Mouse (Mus musculus) retina, postnatal 7 days (tissue): Measurements from ENCODE around the gene Btbd1.
A peak's percentile ranks its signal among the peaks of the same experiment; 100 is the strongest.

ENCODE experiments used
- DNase-seq: peaks from one replicate; pipeline ENCODE4 v3.0.0-alpha.2; 2012; ENCODE audit warnings: low read depth, low spot score

Gene Btbd1

GRCm38 (mm10) chr7:81829379-81829894 lies at the start of gene Btbd1:
Btbd1 (minus strand) TSS chr7:81829431.
- DNase-seq = peak; percentile 83

GRCm38 (mm10) chr7:81875372-81875771 lies 46.1 kb upstream of the Btbd1 start:
- no peak for DNase-seq

GRCm38 (mm10) chr7:81874636-81875035 lies 45.4 kb upstream of the Btbd1 start:
- DNase-seq = no peak

GRCm38 (mm10) chr7:81873807-81874206 lies 44.6 kb upstream of the Btbd1 start:
- no peak for DNase-seq

GRCm38 (mm10) chr7:81872493-81873013 lies 43.3 kb upstream of the Btbd1 start:
- DNase-seq = no peak

- peak; percentile 64 for DNase-seq
Measured at GRCm38 (mm10) chr7:81868158-81868557, 38.9 kb upstream of the Btbd1 start.

- no peak for DNase-seq
Measured at GRCm38 (mm10) chr7:81867231-81867930, 38.1 kb upstream of the Btbd1 start.

GRCm38 (mm10) chr7:81865937-81866336 lies 36.7 kb upstream of the Btbd1 start:
- no peak for DNase-seq

- no peak for DNase-seq
Measured at GRCm38 (mm10) chr7:81864552-81864951, 35.3 kb upstream of the Btbd1 start.

- DNase-seq = no peak
Measured at GRCm38 (mm10) chr7:81862587-81863583, 33.7 kb upstream of the Btbd1 start.

GRCm38 (mm10) chr7:81861921-81862320 lies 32.7 kb upstream of the Btbd1 start:
- no peak for DNase-seq

- DNase-seq = no peak
Measured at GRCm38 (mm10) chr7:81861461-81861860, 32.2 kb upstream of the Btbd1 start.

GRCm38 (mm10) chr7:81860996-81861395 lies 31.8 kb upstream of the Btbd1 start:
- no peak for DNase-seq

GRCm38 (mm10) chr7:81860071-81860470 lies 30.8 kb upstream of the Btbd1 start:
- DNase-seq = no peak

- DNase-seq = peak; percentile 31
Measured at GRCm38 (mm10) chr7:81858968-81859721, 29.9 kb upstream of the Btbd1 start, which contains the start of gene Tm6sf1. Tm6sf1 (plus strand) TSS chr7:81859001.

GRCm38 (mm10) chr7:81858236-81858635 lies 29.0 kb upstream of the Btbd1 start:
- no peak for DNase-seq

- no peak for DNase-seq
Measured at GRCm38 (mm10) chr7:81856221-81856620, 27.0 kb upstream of the Btbd1 start.

- DNase-seq = no peak
Measured at GRCm38 (mm10) chr7:81855694-81856093, 26.5 kb upstream of the Btbd1 start, which contains the start of gene Gm10160. Gm10160 (minus strand) TSS chr7:81855794.

- DNase-seq = no peak
Measured at GRCm38 (mm10) chr7:81854568-81855307, 25.5 kb upstream of the Btbd1 start.

- no peak for DNase-seq
Measured at GRCm38 (mm10) chr7:81851706-81852105, 22.5 kb upstream of the Btbd1 start.
